Mouse (Mus musculus) E14TG2a.4 (cell line): Measurements from ENCODE around the gene Cnst.

ENCODE experiments used
- H3K27me3 ChIP-seq: 2 replicates; pipeline ENCODE4 v1.6.1; 2014; ENCODE audit warnings: low read length, control low read depth; ENCODE audit not compliant: insufficient read depth
- H3K36me3 ChIP-seq: 2 replicates; pipeline ENCODE4 v1.6.1; 2014; ENCODE audit warnings: low read length, control low read depth; ENCODE audit not compliant: insufficient read depth
- H3K4me1 ChIP-seq: replicated peaks from 2 replicates; pipeline ENCODE4 v1.6.1; 2014; ENCODE audit warnings: low read depth, low read length, control low read depth
- H3K4me3 ChIP-seq: replicated peaks from 2 replicates; pipeline ENCODE4 v1.5.1; 2014; ENCODE audit warnings: mild to moderate bottlenecking, low read length
- H3K9me3 ChIP-seq: 2 replicates; pipeline ENCODE4 v1.6.1; 2014; ENCODE audit warnings: low read length, control low read depth
- CTCF ChIP-seq: conservative IDR thresholded peaks from 2 replicates; pipeline ENCODE4 v1.5.1; 2014; ENCODE audit warnings: low read length
- NANOG ChIP-seq: IDR thresholded peaks from 2 replicates; pipeline ENCODE4 v1.6.1; 2014; ENCODE audit warnings: borderline replicate concordance, low read length, mixed read lengths
- POU5F1 ChIP-seq: IDR thresholded peaks from 2 replicates; pipeline ENCODE4 v1.6.1; 2014; ENCODE audit warnings: low read length, borderline replicate concordance

Cnst gene

GRCm38 (mm10) chr1:179578625-179579024 lies 32.5 kb downstream of the Cnst start:
- Histone ChIP-seq H3K27me3 (no peaks in the 10 kb centered on the region), H3K9me3 (no peaks in the 10 kb centered on the region), H3K4me3 (0 out of 2 replicates have a peak overlapping the region, but pooled peaks have one; percentile 21), H3K4me1 (peaks cover 42% of the 10 kb centered on the region), H3K36me3 (peaks cover 6% of the 10 kb centered on the region; the same call in 1 of the 2 replicates)
- TF ChIP-seq NANOG (no peak), POU5F1 (no peak), CTCF (no peak)

GRCm38 (mm10) chr1:179580200-179580599 lies 34.0 kb downstream of the Cnst start:
- H3K4me3 ChIP-seq = no peak overlapping the region
- H3K9me3 ChIP-seq = no peaks in the 10 kb centered on the region
- H3K36me3 ChIP-seq = peaks cover 6% of the 10 kb centered on the region; the same call in 1 of the 2 replicates
- no peaks in the 10 kb centered on the region for H3K27me3 ChIP-seq
- TF ChIP-seq CTCF = no peak
- TF ChIP-seq NANOG = no peak
- TF ChIP-seq POU5F1 = no peak
- H3K4me1 ChIP-seq = peaks cover 27% of the 10 kb centered on the region

GRCm38 (mm10) chr1:179581422-179581821 lies 35.3 kb downstream of the Cnst start:
- peaks cover 6% of the 10 kb centered on the region; the same call in 1 of the 2 replicates for H3K36me3 ChIP-seq
- H3K4me1 ChIP-seq = peaks cover 30% of the 10 kb centered on the region
- no peak for TF ChIP-seq CTCF
- no peak for TF ChIP-seq POU5F1
- H3K27me3 ChIP-seq = no peaks in the 10 kb centered on the region
- no peak overlapping the region for H3K4me3 ChIP-seq
- H3K9me3 ChIP-seq = no peaks in the 10 kb centered on the region

GRCm38 (mm10) chr1:179582021-179582433 lies 35.9 kb downstream of the Cnst start:
- TF ChIP-seq NANOG = no peak
- TF ChIP-seq POU5F1 = no peak
- TF ChIP-seq CTCF = no peak
- Histone ChIP-seq H3K9me3 (no peaks in the 10 kb centered on the region), H3K27me3 (no peaks in the 10 kb centered on the region), H3K4me3 (no peak overlapping the region), H3K4me1 (peaks cover 36% of the 10 kb centered on the region), H3K36me3 (peaks cover 6% of the 10 kb centered on the region; the same call in 1 of the 2 replicates)

GRCm38 (mm10) chr1:179583090-179583489 lies 36.9 kb downstream of the Cnst start:
- peaks cover 6% of the 10 kb centered on the region; the same call in 1 of the 2 replicates for H3K36me3 ChIP-seq
- TF ChIP-seq POU5F1 (no peak), NANOG (no peak)
- peaks cover 33% of the 10 kb centered on the region for H3K4me1 ChIP-seq
- H3K4me3 ChIP-seq = no peak overlapping the region
- no peaks in the 10 kb centered on the region for H3K27me3 ChIP-seq
- no peaks in the 10 kb centered on the region for H3K9me3 ChIP-seq

GRCm38 (mm10) chr1:179584220-179584619 lies 38.0 kb downstream of the Cnst start:
- H3K27me3 ChIP-seq = no peaks in the 10 kb centered on the region
- no peaks in the 10 kb centered on the region for H3K9me3 ChIP-seq
- no peak overlapping the region for H3K4me3 ChIP-seq
- H3K36me3 ChIP-seq = peaks cover 6% of the 10 kb centered on the region; the same call in 1 of the 2 replicates
- TF ChIP-seq POU5F1 (no peak), CTCF (no peak), NANOG (no peak)
- peaks cover 22% of the 10 kb centered on the region for H3K4me1 ChIP-seq

- no peaks in the 10 kb centered on the region for H3K36me3 ChIP-seq
- no peak overlapping the region for H3K4me3 ChIP-seq
- no peak for TF ChIP-seq POU5F1
- TF ChIP-seq NANOG = no peak
- no peak for TF ChIP-seq CTCF
- H3K27me3 ChIP-seq = no peaks in the 10 kb centered on the region
- no peaks in the 10 kb centered on the region for H3K9me3 ChIP-seq
- peaks cover 13% of the 10 kb centered on the region for H3K4me1 ChIP-seq
Observed at GRCm38 (mm10) chr1:179585646-179586045, 39.5 kb downstream of the Cnst start.

- no peaks in the 10 kb centered on the region for H3K36me3 ChIP-seq
- no peak for TF ChIP-seq CTCF
- TF ChIP-seq POU5F1 = no peak
- TF ChIP-seq NANOG = no peak
- no peaks in the 10 kb centered on the region for H3K9me3 ChIP-seq
- H3K4me3 ChIP-seq = no peak overlapping the region
- H3K4me1 ChIP-seq = peaks cover 13% of the 10 kb centered on the region
- no peaks in the 10 kb centered on the region for H3K27me3 ChIP-seq
Observed at GRCm38 (mm10) chr1:179586430-179587095, 40.4 kb downstream of the Cnst start.

GRCm38 (mm10) chr1:179588230-179588629 lies 42.1 kb downstream of the Cnst start:
- H3K4me3 ChIP-seq = no peak overlapping the region
- peaks cover 13% of the 10 kb centered on the region for H3K4me1 ChIP-seq
- H3K36me3 ChIP-seq = no peaks in the 10 kb centered on the region
- TF ChIP-seq POU5F1 = no peak
- TF ChIP-seq CTCF = no peak
- H3K27me3 ChIP-seq = no peaks in the 10 kb centered on the region
- H3K9me3 ChIP-seq = no peaks in the 10 kb centered on the region
